Mouse (Mus musculus) 3T3-L1 (cell line): ENCODE measurements around the gene Prpf3.
"Not testable (repeated sequence)": the region's sequence is repeated elsewhere in the genome, so short reads cannot be mapped to it uniquely, and the experiment has no call there.

ENCODE experiments used
- DNase-seq: peaks from one replicate; pipeline ENCODE4 v3.0.0-alpha.2; 2015; ENCODE audit warnings: low read depth, low spot score

The Prpf3 gene

DNA sequence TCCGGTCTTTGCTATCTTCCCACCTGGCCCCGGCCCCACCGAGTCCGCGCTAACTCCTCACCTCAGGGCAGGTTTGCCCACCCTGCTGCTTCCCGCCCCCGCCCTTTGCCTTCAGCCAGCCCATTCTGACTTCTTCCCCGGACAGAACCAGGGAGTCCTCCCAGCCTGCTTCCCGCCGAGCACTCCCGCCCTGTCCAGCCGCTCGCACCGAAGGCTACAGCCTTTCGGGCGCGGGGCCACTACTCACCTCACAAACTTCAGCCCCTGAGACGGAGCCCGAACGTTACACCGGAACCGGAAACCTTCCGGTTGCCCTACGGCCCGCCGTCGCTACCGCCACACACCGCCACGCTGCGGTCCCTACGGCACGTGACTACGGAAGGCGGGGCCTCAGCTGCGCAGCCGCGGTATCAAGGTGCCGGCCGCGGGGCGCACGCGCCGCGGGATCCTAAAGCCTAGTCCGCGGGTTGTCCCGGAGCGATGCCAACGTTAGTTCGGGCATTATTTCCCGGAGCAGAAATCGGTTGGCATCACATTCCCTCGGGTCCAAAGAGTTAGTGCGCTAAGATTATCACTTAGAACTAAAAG lies at the start of gene Prpf3:
TSS of gene Prpf3 (minus strand) at position 384 of the 588 bp plus-strand sequence.
- DNase-seq = peak; percentile 92

DNA sequence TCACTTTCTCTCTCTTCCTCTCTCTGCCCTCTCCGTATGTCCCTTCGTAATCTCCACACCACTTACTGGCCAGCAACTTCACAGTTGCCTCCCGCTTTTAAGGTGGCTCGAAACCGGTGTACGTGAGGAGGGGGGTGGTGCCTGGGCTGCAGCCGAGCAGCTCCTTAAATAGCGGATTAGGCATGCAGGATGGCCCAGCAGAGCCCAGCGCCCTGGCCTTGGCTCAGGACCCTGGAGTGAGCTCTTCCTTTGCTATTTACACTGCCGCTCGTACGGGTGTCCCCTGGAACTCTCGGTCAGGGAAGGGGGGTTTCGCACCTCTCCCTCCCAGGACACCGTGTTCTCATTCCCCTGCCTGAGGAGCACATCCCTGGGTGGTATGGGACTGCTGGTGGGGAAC lies 48.9 kb upstream of the Prpf3 start, which contains the start of gene Car14:
TSS of gene Car14 (minus strand) at position 124 of the 400 bp plus-strand sequence.
- DNase-seq = no peak

DNA sequence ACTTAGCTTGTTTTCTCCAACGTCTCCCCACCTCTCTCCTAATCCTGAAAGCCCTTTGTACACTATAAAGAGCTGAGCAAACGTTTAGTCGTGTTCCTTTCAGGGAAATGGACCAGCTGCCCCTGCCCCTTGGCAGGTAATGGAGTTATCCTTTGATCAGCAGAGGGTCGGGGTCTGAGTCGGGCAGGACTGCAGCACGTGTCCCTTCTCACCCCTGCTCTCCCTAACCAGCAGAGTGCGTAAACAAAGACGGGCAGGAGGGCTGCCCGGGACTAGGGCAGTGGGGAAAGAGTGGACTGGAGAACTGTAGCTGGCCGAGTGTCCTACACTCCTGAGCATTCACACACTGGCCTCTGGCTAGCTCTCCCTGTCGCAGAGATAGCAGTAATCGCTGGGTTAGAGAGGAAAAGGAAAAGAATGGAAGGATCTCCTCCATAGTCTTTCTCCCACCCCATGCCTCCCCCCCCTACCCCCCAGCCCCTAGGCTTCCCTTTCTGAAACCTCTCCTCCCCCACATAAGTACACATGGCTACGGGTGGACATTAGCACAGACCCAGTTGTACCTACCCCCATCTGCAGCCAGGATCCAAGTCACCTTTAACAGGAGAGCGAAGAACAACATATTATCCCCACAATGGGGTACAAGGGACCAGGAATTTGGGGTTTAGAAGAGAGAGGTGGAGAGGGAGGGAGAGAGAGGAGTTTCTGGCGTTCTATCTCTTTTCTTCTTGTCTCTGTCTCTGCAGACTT lies 48.2 kb upstream of the Prpf3 start:
- DNase-seq = no peak

DNA sequence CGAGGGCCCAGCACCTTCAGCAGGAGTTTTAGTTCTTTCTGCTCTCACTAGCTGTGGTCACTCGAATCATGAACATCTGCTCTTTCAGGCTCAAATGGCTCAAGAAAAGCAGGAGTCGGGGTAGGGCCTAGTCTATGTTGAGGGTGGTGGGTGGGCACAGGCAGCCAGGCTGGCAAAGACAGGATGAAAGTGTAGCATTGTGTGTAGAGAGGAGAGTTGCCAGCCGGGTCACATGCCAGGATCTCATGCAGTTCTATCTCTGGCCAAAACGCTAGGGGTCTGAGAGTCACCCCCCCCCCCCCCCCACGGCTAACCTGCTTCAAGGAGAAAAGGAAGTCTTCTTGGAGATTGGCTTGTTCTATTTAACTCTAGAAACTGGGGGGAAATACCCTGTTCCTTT lies 47.0 kb upstream of the Prpf3 start:
- no peak for DNase-seq

DNA sequence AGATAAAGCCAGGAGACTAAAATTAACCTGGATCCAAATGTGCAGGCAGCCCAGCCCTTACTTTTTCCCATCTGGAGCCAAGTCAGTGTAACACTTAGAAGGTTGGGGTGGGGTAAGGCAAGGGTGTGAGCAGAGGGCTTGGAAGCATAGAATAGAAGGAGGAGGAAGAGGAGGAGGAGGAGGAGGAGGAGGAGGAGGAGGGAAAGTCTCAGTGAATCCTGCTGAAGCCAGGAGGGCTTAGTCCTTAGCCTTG lies 46.6 kb upstream of the Prpf3 start:
- DNase-seq = no peak

DNA sequence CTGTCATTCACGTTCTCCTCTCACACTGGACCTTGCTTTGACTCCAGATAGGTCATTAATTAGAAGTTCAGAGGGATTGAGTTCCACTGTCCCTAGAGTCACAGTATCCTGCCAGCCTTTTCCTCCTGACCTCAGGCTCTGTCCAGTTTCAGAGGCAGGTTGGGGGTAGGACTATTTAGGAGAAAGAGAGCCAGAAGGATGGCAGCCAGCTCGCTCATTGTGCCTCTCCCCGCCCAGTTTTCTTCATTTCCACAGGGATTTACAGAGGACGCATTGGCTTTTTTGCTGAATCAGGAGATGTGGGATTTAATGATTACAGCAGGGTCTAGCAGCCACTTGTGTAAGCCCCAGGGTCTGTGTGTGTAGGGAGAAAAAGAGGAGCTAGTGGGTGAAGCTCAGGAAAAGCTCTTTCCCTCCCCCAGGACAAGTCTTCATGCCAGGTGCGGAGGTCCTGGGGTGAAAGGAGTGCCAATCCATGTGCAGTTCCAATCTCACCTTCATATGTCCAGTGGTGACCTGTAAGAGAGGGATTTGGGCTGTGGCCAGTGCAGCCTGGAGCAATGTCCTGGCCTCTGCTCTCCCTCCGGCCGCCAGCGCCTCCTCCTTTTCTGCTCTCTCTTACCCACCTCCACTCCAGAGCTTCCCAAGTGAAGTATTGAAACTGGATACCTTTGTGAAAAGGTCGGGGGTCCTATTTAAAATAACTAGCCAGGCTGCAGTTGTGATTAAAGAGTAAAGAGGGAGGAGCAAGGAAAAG lies 46.1 kb upstream of the Prpf3 start:
- no peak for DNase-seq

DNA sequence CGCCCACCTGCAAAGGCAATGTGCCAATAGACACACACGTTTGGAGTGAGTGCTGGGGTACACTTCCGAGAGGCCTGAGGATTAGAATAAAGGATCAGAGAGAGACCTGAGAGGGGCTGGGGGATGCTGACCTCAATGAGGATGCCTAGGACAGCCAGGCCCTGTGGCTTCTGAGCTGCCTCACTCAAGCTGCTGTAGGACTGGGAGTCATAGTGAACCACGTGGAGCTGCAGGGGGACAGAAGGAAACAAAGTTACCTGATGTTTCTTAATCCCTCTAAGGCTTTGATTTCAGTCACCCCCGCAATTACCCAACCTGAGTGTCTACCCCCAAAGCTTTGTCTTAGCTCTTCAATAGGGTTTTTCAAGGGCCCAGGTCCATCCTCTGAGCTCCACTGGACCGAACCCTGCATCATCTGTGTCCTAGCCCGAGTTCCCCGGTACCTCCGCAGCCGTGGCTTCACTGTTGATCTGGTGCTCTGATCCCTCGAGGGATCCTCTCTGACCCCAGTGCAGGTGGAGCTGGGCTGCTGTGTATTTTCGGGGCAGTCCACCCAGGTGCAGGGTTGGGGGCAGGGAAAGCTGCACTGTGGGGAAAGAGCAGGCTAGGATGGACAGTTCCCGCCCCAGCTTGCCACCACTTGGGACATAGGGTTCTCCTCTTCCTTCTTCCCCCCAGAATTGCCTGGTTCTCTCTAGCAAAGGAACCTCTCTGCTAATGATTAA lies 44.3 kb upstream of the Prpf3 start:
- no peak for DNase-seq

DNA sequence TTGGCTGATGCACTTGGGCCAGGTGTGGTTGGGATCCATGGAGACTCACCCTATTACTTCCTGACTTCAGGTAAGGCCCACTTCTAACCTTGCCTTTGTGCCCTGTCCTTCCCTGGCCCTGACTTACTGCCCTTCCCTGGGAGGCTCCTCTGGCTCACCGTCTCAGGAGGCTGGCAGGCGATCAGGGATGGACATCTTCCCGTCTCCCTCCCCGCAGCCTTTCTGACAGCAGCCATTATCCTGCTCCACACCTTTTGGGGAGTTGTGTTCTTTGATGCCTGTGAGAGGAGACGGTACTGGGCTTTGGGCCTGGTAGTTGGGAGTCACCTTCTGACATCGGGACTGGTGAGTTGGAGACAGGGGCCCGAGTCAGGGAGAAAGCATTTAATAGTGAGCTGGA lies 39.8 kb upstream of the Prpf3 start:
- not testable (repeated sequence) for DNase-seq

DNA sequence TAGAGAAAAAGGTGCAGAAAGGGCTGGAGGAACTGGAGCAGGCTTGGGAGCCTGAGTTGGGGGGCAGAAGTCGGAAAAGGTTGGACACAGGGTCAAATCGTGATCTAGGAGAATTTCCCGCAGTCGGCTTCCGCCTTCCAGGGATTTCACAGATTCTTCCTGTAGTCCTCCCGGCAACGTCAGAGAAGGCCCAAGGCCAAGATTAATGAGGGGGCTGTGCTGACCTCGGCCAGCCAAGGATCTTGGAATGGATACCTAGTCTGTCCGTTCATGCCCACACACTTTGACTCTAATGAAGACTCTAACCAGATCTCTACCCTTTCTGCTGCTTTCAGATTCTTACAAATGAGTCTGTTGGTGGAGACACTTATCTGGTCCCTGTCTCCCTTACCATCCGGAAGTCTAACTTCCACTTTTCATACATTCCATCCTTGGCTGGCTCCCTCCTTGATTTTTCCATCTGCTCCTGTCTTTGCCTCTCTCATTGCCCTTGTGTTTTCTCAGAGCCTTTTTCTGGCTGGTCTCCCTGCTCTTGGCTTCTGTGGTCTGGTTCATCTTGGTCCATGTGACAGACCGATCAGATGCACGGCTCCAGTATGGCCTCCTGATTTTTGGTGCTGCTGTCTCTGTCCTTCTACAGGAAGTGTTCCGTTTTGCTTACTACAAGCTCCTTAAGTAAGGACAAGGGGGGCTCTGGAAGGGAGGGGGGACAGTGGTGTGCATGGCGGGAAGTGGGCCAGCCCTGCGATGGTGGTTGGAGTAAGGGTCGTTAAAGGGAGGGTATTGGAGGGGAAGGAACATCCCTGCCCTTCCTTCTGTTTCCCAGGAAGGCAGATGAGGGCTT lies 38.9 kb upstream of the Prpf3 start:
- DNase-seq = peak; percentile 75

DNA sequence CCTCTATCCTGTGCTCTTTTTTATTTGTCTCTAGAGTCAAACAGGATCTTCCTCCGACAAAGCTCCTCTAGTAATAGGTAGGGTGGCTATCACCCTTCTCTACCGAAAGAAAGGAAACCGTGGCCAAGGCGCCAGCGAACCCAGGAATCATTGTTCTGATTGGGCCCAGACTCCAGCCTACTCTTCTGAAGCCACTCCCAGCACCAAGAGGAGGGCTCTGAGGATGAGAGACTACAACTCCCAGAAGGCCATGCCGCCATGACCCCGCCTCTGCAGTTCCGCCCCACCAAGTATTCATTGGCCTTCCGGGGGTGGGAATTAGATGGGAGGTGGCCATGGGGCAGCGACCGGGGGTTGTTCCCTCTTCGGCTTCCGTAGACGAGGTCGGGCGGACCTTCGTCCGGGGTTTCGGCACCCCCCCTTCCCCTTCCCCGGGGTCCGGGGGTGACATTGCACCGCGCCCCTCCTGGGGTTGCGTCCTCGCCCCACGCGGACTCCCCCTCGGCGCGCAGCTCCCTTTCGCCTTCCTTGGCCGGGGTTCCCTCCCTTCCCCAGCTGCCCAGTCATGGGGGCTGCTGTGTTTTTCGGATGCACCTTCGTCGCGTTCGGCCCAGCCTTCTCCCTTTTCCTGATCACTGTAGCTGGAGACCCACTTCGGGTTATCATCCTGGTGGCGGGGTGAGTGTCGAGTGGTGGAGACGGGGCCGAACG lies 38.1 kb upstream of the Prpf3 start, which contains the start of gene Aph1a:
TSS of gene Aph1a (plus strand) at position 364 of the 711 bp plus-strand sequence.
- DNase-seq = peak; percentile 99

DNA sequence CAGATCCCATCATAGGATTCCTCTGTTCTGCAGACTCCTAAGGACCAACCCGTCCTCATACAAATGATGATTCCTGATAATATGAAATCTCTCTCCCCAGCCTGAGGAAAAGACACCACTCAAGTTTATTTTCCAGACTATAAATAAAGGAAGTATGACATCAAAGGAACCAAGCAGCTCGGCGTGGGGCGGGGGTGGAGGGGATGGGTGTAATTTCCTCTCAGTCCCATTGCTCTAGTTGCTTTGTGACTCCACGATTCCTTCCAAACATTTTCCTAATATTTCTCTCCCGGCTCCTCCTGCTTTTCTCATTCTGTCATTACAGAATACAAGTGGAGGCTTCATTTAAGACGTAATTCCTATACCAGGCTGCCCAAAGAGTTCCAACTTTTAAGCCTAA lies 37.4 kb upstream of the Prpf3 start:
- no peak for DNase-seq

DNA sequence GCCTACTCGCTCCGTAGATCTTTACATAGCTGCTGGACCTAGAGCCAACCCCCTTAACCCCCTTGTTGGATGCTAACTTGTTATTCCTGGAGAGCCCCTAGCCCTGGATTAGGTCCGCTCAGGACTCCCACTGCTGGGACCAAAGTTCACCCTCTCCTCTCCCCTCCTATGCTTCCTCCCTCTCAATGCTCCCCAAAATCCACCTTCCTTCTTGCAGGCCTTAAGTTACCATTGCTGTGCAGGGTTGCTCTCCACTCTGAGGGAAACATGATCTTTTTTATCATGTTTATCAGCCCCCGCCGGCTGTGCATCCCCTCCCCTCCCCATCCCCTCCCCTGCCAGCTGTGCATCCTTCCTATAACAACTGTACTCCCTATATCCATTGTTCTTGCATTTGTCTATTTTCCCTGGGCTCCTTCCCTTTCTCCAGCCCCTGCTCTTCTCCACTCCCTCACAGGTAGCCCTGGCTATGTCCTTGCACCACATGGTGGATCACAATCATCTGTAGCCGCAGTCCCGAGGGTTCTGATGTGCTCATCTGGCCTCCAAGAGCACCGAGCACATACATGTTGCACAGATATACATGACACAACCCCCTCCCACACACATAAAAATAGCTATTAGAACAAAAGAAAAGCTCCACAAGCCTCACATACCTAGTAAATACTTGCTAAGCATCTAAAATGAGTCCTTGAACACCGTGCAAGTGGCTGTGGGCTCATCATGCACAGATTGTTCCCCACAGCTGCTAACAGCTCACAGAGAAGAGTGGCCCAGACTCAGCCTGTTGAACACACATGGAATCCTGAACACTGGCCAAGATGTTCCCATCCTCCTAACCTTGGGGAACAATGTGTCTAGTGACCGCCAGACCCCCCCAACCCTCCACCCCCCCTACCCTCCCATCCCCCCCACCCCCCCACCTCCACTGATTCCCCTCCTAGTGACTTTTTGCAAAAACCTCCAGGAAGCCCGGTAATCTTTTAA lies 36.7 kb upstream of the Prpf3 start:
- DNase-seq = no peak

DNA sequence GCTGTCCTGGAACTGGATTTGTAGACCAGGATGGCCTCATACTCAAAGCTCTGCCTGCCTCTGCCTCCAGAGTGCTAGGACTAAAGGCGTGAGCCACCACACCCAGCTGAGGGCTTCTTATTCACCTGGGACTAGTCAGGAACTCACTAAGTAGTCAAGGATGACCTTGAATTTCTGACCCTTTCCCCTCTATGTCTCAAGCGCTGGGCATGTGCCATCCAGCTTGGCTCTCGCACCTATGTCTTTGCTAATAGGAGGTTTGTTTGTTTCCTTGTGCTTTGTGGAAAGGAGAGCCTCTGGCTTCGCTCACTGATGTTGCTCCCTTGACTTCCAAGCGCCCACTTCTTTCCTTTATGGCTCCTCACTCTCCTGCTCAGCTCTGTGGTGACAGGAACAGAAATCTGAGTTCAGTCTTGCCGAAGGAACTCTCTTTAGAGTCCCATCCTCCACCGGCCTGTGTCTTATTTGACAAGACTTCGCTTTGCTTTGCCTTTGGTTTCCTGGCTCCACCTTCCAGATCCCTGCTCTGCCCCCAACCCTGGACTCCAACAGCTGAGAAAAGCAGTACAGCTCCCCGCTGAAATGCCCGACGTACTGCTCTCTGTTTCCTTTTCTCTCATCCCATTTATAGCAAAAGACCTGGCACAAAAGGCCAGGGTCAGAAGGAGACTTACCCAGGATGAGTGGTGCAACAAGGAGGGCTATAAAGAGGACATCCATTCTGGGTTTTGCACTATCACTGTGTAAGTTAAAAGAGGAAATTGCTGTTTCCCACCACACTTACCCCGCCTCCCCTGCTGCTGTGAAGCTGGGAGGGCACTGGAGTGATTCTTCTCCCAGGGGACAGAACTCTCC lies 35.8 kb upstream of the Prpf3 start, which contains the start of gene BC028528:
TSS of gene BC028528 (minus strand) at position 795 of the 855 bp plus-strand sequence.
- DNase-seq = peak; percentile 80

DNA sequence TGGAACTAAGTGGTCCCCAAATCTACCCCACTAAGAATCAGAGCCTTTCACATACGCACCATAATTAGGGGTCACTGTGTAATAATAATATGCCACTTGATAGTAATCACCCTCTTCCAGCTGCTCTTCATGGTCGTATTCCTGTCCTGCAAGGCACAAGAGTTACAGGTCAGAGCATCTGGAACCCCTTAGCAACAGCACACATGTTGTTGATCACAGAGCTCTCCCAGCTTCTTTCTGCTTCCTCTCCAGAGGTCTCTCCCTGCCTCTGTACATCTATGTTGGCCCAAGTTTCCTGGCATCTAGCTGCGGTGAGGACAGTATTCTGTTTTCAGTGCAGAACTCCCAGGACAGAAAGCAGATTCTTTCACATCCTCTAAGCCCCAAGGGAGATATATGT lies 34.0 kb upstream of the Prpf3 start:
- DNase-seq = no peak

DNA sequence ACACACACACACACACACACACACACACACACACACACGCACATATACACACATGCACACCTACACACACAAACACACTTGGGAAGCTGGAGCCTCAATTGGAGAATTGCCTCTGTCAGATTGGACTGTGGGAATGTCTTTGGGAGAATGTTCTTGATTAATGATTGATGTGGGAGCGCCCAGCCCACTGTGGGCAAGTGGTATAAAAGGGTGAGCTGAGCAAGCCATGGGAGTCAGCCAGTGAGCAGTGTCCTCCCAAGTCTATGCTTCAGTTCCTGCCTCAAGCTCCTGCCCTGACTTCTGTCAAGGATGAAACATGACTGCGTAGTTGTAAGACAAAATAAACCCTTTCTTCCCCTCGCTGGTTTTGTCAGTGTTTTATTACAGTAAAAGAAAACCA lies 31.9 kb upstream of the Prpf3 start:
- no peak for DNase-seq

DNA sequence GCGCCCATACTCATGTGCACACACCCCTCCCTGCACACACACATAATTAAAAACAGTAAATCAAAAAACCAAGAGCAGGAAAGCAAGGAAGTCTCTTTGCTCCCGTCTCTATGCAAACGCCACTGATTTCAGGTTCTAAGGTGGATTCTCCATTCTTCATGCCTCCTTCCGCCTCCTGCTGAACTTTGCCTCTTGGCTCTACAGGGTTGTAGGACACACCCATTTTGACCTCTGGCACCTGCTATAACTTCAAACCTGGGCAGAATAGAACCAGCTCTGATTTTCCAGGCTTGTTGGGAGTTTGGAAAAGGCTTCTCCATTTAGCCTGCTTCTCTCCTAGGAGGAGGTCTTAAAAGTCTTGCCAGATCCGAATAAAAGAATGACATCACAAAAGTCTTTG lies 28.7 kb upstream of the Prpf3 start:
- DNase-seq = no peak

DNA sequence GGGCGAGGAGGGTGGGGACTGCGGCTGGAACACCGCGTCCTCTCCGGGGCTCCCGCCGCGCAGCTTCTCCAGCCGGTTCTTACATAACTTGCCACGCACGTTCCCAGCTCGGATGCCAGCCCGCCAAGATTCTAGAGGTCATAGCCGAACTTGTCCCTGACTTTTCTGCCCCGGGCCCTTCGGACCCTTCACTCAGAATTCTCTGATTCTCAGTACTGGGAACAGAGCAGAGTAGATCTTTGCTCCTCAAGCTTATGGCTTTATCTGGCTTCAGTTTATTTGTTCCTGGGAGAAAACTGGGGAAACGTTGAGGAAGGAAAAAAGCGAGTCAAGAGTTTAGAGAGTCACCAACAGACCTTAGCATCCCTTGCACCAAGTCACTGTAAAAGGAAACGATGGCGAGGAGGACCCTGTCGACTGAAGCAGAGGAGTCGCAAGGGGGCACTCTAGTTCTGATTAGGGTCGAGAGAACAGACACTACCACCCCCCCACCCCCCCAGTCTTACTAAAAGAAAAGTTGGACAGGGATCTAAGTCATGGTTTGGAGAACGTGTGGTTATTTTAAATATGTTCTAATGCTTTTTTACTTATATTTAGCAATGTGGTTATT lies 27.2 kb upstream of the Prpf3 start:
- DNase-seq = peak; percentile 87
